Mouse (Mus musculus) NIH3T3 (cell line): ENCODE measurements at regions not wholly inside any gene's neighbourhood (a gene's known extent, or its start where the extent isn't known, plus 50 kb on each side); places are given as distances from the start of the nearest gene placed in this dataset.

Experiments used
- DNase-seq: peaks from one replicate; pipeline ENCODE4 v3.0.0-alpha.2; 2012; ENCODE audit warnings: low read depth

DNA sequence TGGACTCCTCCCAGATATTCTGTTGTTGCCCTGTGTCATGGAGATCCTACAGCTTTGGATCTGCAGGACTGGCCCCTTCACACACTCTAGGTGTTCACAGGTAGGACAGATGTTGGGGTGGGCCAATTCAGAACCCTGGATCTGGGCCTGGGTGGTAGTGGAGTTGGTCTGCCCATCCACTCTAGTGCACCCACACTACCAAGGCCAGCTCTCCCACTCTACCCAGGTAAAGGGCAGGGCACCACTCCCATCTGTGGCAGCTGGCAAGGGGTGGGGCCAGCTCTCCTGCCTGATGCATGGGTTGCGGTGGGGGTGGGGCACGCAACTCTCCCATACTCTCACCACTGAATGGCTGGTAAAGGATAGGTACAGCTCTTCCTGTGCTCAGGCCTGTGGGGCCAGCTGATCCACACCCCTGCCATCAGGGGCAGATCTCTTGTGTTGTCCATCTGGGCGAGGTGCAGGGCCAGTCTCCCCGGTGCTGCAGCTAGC lies 76.5 kb downstream of the Gja1 start:
- DNase-seq = no peak

DNA sequence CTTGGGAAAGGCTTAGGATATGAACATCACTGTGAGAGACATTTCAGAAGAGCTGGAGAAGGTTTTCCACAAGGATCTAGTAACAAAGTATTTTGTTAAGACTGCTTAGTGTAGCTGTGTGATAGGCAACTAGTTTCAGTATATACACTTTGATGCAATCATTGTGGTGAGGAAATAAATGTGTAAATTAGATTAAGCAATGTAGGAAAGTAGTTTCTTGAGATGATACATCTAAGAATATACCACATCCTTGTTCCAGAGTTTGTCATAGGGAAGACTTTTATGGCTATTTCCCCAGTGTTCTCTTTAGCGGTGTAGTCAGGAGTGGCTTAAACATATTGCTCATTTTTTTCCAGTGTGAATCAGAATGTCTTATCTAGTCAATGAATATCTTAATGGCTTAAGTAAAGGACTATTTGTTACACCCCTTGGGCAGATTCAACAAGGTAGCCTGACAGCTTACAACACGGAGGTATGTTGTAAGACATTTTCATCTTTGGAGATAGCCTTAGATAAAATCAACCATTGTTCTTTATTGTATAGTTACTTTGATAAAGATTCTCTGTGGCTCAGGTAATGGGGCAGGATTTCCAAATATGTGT lies 78.8 kb downstream of the Gja1 start:
- no peak for DNase-seq

DNA sequence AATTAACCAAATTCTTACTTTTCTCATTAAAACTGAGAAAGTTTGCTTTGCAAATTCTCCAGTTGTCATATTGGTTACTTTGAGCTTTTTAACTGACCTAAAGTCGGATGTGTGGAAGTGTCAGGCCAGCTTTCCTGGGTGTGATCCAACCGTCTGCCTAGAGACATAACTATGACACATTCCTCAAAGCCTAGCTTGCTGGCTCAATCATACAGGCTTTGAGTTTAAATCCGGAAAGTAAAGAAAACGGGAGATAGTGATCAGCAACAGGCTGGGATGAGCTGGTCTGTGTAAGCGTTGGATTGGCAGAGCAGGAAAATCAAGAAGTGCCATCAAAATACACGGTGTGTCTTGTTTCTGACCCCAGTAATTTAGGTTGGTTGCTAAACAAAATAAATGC lies 91.4 kb downstream of the Gja1 start:
- DNase-seq = peak; percentile 49

DNA sequence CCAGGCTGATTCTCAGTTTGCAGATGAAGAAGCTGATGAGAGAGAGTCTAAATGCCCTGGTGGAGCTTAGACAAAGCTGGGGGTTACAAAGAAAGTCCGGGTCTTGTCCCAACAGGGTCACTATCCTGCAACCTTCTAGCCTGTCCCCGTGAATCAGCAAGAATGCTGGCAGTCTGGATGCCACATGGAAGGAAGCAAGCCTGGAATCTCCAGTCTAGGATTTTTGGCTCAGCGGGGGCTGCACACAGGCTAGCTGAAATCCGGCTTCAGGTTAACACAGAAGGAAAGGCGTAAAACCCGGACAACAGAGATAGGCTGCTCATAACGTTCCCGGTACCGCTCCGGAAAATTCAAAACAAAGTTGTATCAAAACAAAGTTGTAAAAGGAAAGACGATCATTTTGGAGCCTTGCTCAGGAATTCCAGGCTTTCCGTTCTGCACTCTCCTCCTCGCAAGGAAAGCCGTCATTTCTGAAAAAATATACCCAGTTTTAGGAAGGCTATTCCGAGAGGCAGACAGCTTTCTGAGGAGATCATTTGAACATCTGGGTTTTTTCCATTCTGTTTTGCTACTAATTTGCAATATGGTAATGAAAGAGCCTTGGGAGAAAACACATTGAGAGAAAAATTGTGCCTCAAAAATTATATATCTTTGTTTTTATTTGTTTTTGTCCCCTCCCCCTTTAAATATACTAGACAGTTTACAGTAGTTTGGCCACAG lies 92.0 kb downstream of the Gja1 start:
- DNase-seq = peak; percentile 64

DNA sequence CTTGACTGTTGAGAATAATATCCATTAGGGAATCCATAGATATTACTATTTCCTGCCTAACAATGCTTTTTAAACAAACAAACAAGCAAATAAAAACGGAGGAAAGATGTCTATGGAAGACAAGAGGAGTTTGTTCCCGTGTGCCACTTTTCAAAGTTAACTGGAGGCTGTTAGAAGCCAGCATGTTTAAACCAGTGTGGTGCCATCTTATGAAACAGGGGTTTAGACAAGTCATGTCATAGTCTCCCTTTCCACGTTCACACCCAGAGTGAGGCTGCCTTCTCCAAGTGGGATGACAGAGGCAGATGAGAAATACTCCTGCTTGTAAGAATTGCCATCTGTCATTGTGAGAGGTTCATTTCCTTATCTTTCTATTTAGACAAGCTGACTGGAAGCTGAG lies 92.8 kb downstream of the Gja1 start:
- no peak for DNase-seq

DNA sequence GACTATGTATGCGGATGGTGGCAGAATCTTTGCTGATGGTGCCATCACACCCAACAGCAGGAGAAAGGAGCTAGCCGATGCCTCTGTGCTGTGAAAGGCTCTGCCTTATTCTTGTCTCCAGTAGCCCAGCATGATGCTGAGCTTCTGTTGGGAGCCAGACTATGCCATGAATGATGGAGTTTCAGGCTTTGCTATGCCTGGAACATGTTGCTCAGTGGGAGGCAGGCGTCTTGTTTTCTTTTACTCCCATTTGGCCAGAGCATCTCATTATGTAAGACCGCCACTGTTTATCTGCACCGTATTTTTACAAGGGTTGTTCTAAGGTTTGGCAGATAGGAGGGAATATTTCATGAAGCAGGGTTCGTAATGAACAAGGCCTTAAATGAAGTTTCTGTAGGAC lies 97.8 kb downstream of the Gja1 start:
- no peak for DNase-seq

DNA sequence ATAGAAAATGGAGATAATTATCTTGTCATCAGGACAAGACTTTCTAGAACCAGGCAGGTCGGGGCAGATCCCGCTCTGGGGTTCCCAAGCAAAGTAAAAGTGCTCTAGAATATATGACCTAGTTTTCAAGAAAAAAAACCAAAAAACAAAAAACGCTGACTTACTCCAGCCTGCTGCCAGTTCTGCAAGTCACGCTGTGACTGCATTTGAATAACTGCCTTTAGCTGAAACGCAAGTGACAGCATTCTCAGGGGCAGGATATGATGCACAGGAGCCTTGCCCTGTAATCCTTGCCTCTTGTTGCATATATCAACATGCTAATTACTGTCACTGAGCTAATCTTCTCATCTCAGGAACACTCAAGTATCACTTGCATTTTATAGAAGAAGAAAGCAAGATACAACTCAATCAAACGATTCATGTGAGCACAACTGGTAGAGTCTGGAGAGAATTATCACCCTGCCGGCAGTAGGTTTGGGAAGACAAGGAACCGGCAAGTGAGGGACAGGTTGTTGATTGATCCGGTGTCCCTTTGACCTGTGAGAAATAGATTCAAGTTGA lies 105.1 kb downstream of the Gja1 start:
- no peak for DNase-seq

DNA sequence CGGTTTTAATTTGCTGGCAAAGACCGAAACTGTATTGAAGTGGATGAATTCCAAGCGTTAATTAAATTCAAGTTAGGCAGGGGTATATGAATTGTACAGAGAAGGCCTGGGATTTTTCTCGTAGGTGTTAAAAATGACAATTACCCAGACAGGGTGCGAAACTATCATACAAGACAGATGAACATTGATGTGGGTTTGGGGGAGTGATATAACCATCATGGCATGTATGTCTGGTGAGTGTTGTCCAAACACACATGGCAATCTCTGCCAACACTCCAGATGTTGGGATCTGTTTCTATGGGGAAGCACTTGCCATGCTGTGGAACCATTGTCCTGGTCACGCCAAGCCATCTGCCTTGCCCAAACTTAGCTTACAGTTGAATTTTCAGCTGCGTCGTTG lies 107.8 kb downstream of the Gja1 start:
- peak; percentile 20 for DNase-seq

DNA sequence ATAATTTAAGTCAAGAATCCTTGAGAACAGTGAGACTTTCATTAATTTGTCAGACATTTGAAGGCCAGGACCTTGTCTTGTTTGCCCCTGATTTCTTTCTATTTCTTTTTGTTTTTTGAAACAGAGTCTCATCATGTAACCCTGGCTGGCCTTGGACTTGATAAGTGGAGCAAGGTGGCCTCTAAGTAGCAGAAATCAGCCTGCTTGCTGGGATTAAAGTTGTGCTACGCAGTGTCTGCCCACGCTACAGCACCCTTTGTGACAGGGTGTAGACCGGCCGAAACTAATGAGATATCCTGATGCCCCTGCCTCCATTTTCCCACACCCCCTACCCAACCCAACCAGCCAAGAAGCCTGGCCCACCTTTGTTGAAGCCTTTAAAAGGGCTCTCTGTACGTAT lies 108.6 kb downstream of the Gja1 start:
- DNase-seq = no peak

DNA sequence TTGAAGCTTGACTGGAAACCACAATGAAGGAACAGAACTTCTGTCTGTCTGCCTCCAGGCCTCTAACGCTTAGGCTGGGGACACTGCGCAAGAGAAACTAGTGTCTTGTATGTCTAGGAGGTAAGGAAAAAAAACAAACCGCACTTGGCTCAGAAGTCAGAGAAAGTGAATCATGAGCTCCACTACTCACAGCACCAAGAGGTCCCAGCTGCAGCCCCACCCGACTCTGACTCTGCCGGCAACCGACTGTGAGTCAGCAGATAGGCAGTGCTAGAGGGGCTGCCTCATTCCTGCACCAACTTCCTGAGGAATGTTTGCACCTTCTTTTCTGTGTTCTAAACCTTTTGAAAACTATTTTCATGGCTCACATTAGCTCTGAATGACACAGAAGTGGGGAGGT lies 109.5 kb downstream of the Gja1 start:
- peak; percentile 91 for DNase-seq

DNA sequence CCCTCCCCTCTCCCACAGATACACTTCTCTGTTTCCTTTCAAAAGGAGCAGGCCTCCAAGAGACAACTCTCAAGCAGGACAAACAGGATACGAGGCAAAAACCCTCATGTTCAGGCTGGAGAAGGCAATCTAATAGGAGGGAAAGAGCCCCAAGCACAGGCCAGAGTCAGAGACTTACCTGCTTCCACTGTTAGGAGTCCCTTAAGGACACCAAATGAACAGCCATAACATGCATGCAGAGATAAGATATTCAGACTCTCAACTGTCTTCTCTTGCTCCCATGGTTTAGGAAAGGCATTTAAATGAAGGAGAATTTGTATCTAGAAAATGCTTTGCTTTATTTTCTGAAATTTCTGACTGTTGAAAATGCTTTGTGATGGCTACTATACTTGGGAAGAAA lies 116.3 kb downstream of the Gja1 start:
- no peak for DNase-seq

DNA sequence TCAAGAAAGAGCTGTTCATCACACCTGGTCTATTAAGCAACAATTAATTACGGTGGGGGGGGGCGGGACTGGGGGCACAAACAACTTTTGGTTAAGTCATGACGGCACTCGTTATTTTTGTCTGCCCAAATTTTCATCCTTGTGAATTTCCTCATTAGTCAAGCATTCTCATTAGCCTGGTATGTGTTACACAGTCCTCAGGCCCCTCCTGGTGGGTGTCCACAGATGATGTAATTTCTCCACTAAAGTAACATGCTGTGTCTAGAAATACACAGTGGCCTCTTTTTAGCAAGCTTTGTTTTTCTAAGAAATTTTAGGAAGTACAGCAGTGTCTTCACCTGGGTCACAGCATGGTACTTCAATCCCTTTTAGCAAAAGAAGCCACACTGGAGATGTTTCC lies 118.2 kb downstream of the Gja1 start:
- no peak for DNase-seq

DNA sequence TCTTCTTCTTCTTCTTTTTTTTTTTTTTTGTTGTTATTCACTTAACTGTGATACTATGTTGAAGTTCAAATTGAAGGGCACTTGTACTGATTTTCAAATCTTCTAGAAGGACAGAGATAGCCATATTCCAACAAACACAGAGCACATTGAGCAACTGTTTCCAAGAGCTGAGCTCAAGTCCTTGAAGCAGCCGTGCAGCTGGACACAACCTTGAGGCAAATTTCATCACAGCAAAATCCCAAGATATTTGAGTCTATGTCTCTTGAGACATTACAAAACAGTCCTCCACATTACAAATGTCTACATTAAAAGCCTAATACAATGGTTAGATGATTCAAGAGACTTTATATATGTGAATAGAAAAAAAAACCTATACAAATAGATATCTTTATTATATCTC lies 141.9 kb downstream of the Gja1 start:
- no peak for DNase-seq

DNA sequence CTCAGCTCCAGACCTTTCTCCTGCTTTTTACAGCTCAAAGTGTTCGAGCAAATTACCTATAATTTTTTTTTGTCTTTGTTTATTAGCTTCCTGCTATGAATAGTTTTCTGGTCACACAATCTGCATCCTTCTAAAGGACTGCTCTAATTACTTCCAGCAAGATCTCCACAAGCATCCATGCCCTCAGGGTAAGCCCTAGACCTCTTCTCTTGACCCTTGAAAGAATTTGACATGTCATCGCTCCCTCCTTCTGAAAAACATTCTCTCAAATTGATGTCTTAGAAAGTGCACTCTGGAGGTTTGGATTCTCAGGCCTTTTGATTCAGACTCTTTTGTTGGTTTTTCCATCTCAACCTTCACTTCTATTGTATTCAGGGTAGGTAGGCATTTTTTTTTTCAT lies 148.7 kb downstream of the Gja1 start:
- DNase-seq = no peak

DNA sequence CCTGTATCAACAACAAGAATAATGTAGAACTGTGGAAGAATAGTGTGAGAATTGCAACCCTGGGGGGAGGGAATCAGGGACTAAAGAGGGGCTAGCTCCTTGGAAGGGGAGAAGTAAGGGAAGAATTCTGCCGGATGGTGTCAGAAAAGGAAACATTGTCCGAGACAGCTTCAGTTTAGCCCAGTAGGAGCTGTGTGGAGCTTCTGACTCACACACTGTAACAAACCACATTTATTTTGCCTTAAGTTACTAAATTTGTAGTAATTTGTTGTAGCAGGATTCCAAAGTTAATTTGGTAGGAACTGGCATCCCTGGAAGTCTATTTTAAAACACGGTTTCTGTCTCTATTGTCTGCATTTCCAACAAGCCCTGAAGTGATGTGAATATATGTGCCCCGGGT lies 160.0 kb downstream of the Gja1 start:
- DNase-seq = no peak

DNA sequence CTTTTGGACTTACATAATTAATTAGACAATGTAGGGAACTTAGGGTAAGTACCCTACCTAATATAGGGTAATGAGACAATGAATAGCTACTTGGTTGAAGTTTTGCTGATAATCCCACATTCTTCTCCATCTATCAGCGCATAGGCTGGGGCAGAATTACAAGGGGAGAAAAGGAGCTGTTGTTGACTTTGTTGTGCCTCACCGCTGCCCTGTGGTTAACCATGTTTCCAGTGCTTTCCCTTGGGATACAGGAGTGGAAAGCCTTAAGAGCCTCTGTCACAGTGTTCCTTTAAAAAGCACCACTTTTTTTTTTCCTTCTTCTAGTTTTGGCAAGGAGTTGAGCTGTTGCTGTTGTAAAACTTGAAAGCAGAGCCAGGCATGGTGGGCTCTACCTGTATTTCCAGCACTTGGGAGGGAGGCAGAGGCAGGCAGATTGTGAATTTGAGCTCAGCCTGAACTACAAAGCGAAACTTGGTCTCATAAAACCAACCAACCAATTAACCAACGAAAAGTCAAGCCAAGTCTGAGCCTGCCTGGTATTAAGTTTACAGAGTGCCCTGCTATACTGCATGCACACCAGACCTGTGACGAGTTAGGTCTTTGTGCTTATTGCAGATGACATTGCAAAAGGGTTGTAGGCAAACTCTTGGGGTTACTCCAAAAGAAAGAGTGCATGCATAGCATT lies 162.8 kb downstream of the Gja1 start:
- DNase-seq = no peak

DNA sequence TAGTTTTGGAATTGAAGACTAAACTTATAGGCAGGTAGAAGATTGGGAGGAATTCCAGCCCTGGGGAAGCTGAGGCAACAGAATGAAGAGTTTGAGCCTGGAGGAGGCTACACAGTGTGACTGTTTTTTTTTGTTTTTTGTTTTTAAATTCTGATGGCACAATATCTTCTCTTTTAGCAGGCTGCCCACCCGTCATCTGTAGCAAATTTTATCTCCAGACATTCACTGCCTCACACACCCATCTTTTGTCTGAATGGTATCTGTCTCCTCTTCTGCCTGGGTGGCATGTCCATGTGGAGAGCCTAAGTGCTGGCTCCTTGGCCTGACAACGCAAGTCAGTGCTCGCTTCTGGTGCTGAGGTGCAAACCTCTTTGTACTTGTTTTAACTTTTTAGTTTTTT lies 165.0 kb downstream of the Gja1 start:
- DNase-seq = no peak

DNA sequence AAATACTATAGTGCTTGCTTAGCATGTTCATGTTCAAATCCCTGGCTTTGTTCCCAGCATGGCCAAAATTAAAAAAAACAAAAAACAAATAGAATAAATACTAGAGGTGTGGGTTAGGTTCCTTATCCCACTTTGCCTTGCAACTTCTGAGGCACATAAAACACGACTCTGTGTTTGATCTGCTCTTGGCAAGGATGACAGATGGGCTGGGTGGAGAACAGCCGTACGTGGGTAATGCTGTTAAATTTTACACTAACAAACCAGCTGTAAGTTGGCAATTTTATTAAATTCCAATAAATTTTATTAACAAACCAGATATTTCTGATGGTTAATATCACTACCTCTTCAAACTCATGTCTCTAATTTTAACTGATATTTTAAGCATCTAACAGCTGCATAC lies 168.9 kb downstream of the Gja1 start:
- no peak for DNase-seq

DNA sequence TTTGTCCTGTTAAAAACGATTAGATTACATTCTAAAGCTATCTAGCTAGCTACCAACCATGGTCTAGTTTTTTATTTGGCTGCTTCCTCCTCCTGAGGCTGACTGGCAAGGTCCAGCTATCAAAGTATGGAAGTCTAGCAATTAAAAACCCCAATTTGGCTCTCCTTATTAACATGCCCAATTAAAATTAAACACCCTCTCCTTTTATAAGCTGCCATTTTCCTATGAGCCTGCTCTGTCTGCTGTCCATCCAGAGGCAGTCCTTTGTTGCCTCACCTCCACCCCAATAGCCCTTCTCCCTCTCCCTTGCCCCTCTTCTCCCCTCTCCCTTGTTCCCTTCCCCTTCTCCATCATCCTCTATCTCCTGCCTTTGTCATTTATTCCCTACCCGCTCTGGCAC lies 169.7 kb downstream of the Gja1 start:
- no peak for DNase-seq

DNA sequence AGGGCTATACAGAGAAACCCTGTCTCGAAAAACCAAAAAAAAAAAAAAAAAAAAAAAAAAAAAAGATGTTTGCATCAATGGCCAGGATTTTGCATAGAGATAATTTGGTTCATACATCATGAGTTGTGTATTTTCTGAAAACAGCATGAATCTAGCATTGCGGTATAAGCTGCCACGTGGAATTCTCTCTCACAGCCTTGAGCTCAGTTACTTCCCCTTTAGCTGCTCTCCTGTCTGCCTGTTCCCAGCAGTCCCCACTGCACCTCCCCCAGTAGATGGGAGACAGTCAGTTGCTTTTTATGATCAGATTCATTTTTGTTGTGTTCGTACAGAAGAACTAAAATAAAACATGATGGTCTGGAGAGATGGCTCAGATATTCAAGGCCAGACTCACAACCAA lies 170.7 kb downstream of the Gja1 start:
- DNase-seq = no peak

DNA sequence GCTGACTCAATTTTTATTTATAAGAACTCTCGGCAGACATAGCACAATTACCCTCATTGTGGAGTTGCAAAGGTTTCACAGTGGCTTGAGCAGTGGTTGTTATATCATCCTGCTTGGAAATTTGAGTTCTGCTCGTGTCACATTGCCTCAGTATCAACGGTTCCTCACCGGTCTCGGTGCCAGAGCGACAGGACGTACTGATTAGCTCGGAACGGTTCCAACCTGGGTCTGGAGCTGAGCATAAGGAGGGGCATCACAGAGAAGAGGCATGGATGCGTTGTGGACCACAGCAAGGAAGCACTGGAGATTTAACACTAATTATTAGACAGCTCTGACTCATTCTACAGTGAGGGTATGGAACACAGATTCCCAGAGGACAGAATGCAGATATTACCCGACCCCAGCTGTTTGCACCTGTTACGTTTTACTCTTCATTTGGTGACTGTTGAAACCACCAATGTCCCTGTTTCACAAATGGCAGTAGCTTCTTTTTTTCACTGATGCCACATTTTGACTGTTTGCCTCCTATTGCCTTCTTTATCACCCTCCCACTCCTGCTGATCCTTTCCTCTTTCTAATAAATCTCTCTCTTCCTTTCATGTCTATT lies 189.8 kb downstream of the Gja1 start:
- DNase-seq = no peak

DNA sequence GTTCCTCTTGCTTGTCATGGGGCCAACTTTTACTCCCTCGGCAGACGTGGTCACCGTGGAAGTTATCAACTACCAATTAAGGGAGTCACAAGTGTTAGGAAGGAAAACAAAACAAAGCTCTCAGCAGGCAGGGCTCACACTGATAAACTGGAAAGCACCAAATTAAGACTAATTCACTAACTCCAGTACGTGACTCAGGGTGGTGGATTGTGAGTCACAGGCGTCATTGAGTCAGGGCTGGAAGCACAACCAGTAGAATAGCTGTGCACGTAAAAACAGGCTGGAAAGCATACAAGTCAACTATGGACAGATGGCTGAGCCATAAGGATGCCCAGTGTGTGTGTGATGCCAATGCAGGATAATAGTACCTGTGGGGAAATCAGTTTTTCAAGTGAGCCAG lies 204.9 kb downstream of the Gja1 start:
- DNase-seq = peak; percentile 63

DNA sequence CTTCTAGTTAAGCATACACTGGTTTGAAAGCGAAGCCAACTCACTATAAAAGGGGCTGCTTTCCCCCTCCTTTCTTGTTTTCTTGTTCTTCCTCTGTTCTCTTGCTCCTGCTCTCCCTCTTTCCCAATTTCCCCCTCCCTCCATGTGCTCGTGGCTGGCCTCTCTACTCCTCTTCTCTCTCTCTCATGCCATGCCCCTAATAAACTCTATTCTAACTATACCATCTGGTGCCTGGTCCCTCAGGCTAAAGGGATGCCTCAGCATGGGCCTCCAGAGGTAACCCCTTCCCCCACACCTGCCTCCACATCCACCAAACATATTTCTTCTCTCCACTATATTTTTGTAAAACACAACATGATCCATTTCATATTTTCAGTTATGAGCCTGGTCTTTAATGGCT lies 210.1 kb downstream of the Gja1 start:
- DNase-seq = no peak
